Mouse (Mus musculus): ENCODE results near the gene Tenm4. TPM values are rescaled to one million over a fixed set of nuclear protein-coding genes. Genes with fewer than 3 reads are reported as not detected.
A peak's percentile ranks its signal among the peaks of the same experiment; 100 is the strongest.

Tenm4 gene
- polyA plus RNA-seq, 2 experiments = 12.7 to 37.4 TPM

DNA sequence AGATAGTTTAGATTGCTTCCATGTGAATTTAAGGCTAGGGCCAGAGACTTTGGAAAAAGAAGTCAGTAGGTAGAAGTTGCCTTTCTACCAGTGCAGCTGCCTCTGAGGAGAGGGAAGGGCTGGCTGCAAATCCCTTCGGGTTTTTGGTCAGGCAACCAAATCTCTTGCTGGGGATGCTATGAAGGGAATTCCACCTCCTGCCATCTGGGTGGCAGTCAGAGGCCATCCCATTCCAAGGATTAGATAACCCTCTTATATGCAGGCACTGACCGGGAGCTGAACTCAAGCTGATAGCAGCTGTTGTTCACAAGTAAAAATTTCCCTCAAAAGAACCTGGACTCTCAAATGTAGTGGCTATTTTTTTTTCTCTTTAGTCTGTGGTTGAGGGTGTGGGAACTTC is 132.9 kb downstream of the Tenm4 start:
- Histone ChIP-seq H3K9me3 (ENCODE audit: control insufficient read depth, low read length) (no peaks in the 10 kb centered on the region), H3K4me1 (ENCODE audit: control insufficient read depth, insufficient read depth, low read length) (peaks cover 4% of the 10 kb centered on the region; the same call in 1 of the 2 replicates), H3K4me3 (replicated peaks; ENCODE audit: low read length) (no peak overlapping the region), H3K27ac (replicated peaks; ENCODE audit: low read depth, low read length) (no peak overlapping the region), H3K4me2 (replicated peaks; ENCODE audit: low read depth, low read length, severe bottlenecking) (no peak overlapping the region), H3K9ac (ENCODE audit: low read depth, low read length, severe bottlenecking) (no peak overlapping the region), H3K27me3 (ENCODE audit: control insufficient read depth, insufficient read depth, low read length) (no peaks in the 10 kb centered on the region), H3K36me3 (ENCODE audit: control insufficient read depth, insufficient read depth, low read length) (no peaks in the 10 kb centered on the region)
- ATAC-seq (ENCODE audit: low FRiP score, low read depth) = peak; percentile 51; the same call in 1 of the 2 replicates
- no peak for TF ChIP-seq POLR2A (IDR thresholded peaks at IDR 0.05; ENCODE audit: borderline replicate concordance, extremely low read depth, insufficient read depth, insufficient read length)
- 40% methylated on average over 2 of the region's 2 CpGs for WGBS
- DNase-seq (ENCODE audit: low spot score) = peak; percentile 57

DNA sequence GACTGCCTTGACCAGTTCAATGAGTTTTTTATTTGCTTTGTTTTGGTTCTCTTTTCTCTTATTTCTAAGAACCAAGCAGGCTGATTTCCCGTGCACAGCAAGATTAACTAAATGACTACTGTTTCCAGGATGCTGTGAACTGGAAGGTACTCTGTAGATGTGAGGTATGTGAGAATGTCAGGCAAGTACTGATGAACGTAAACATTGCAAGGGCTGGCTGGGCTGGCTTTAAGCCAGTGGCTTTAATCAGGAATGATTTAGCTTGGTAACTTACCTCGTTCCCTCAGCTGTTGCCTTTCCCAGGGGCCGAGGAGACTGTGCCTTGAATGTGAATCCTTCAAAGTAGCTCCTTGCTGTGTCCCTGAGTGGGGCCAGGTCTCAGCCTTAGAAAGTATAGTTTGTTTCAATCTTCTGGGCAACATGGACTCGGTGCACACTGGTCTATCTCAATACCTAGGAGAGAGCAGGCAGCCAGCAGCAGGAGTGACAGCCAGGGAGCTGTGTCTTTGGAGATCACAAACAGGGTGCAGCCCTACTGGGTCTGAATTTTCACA is 134.4 kb downstream of the Tenm4 start:
- no peak overlapping the region for H3K27ac ChIP-seq (replicated peaks; ENCODE audit: low read depth, low read length)
- H3K4me3 ChIP-seq (replicated peaks; ENCODE audit: low read length) = no peak overlapping the region
- H3K9me3 ChIP-seq (ENCODE audit: control insufficient read depth, low read length) = no peaks in the 10 kb centered on the region
- peaks cover 4% of the 10 kb centered on the region; the same call in 1 of the 2 replicates for H3K4me1 ChIP-seq (ENCODE audit: control insufficient read depth, insufficient read depth, low read length)
- no peaks in the 10 kb centered on the region for H3K27me3 ChIP-seq (ENCODE audit: control insufficient read depth, insufficient read depth, low read length)
- ATAC-seq (ENCODE audit: low FRiP score, low read depth) (no peak), DNase-seq (ENCODE audit: low spot score) (peak; percentile 49)
- WGBS = 48% methylated on average over 5 of the region's 5 CpGs
- H3K36me3 ChIP-seq (ENCODE audit: control insufficient read depth, insufficient read depth, low read length) = no peaks in the 10 kb centered on the region
- no peak overlapping the region for H3K4me2 ChIP-seq (replicated peaks; ENCODE audit: low read depth, low read length, severe bottlenecking)
- no peak overlapping the region for H3K9ac ChIP-seq (ENCODE audit: low read depth, low read length, severe bottlenecking)
- no peak for TF ChIP-seq POLR2A (IDR thresholded peaks at IDR 0.05; ENCODE audit: borderline replicate concordance, extremely low read depth, insufficient read depth, insufficient read length)

DNA sequence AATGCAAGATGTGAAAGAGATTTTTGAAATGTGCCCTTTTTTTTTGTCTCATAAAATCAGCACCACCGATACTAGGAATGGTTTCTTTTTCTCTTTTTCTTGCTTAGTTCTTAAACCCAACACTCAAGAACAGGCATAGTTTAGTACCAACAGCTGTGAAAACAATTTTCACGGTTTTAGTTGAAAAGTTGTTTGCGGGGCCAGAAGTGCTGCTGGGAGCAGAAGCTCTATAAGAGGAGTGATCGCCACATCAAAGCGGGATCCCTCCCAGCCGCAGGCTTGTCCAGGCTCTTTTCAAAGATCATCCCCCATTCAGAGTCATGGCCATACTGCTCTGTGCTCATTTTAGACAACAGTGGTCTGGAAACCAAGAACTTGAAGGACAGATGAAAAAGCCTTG is 137.1 kb downstream of the Tenm4 start:
- Histone ChIP-seq H3K4me1 (ENCODE audit: control insufficient read depth, insufficient read depth, low read length) (peaks cover 4% of the 10 kb centered on the region; the same call in 1 of the 2 replicates), H3K9me3 (ENCODE audit: control insufficient read depth, low read length) (no peaks in the 10 kb centered on the region), H3K4me3 (replicated peaks; ENCODE audit: low read length) (no peak overlapping the region), H3K4me2 (replicated peaks; ENCODE audit: low read depth, low read length, severe bottlenecking) (no peak overlapping the region), H3K36me3 (ENCODE audit: control insufficient read depth, insufficient read depth, low read length) (no peaks in the 10 kb centered on the region), H3K9ac (ENCODE audit: low read depth, low read length, severe bottlenecking) (no peak overlapping the region), H3K27ac (replicated peaks; ENCODE audit: low read depth, low read length) (no peak overlapping the region), H3K27me3 (ENCODE audit: control insufficient read depth, insufficient read depth, low read length) (no peaks in the 10 kb centered on the region)
- DNase-seq (ENCODE audit: low spot score) = no peak
- TF ChIP-seq POLR2A (IDR thresholded peaks at IDR 0.05; ENCODE audit: borderline replicate concordance, extremely low read depth, insufficient read depth, insufficient read length) = no peak
- 44% methylated on average over 6 of the region's 6 CpGs for WGBS
- ATAC-seq (ENCODE audit: low FRiP score, low read depth) = no peak

DNA sequence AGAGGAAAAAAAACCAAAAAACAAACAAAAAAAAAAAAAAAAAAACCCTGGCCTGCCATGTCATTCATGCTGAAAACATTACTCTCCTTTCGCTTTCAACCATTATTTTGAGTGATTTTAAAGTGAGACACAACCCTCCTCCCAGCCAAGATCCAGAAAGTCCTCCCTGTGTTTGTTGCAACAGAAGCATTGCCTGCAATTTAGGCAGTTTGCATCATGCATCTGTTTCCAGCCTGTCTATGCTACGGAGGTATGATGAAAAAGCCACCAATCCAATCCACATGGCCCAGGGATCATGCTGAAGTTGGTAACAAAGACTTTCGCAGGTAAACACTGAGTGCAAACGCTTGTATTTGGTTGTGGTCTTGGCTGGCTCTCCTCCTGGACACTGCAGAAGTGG is 158.3 kb downstream of the Tenm4 start:
- WGBS = 90% methylated on average over 4 of the region's 4 CpGs

DNA sequence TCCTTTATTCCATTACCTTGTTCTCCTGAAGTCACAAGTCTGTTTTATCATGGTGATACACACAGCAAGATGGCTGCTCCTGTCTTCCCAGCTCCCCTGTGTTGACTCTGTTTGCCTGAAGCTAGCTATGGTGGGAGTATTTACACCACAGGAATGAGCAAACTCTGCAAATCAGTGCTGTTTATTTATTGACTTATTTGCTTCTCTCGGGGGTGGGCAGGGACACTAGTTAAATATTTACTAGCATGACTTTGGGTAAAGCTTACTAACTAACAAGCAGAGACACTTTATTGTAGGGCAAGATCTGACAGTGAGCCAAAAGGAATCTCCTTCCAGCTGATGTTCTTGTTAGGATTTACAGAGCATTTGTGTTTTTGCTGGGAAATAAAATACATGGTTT is 160.1 kb downstream of the Tenm4 start:
- no peak for TF ChIP-seq POLR2A (IDR thresholded peaks at IDR 0.05; ENCODE audit: borderline replicate concordance, extremely low read depth, insufficient read depth, insufficient read length)
- no peak for ATAC-seq (ENCODE audit: low FRiP score, low read depth)
- 53% methylated on average over 1 of the region's 1 CpGs for WGBS

More for the DNA sequence above, 158.3 kb downstream of the Tenm4 start:
- Histone ChIP-seq H3K9me3 (ENCODE audit: control insufficient read depth, low read length) (peaks cover 3% of the 10 kb centered on the region; the same call in 1 of the 2 replicates), H3K27ac (replicated peaks; ENCODE audit: low read depth, low read length) (no peak overlapping the region), H3K36me3 (ENCODE audit: control insufficient read depth, insufficient read depth, low read length) (no peaks in the 10 kb centered on the region), H3K4me3 (replicated peaks; ENCODE audit: low read length) (no peak overlapping the region), H3K9ac (ENCODE audit: low read depth, low read length, severe bottlenecking) (no peak overlapping the region), H3K4me2 (replicated peaks; ENCODE audit: low read depth, low read length, severe bottlenecking) (no peak overlapping the region), H3K4me1 (ENCODE audit: control insufficient read depth, insufficient read depth, low read length) (no peaks in the 10 kb centered on the region), H3K27me3 (ENCODE audit: control insufficient read depth, insufficient read depth, low read length) (no peaks in the 10 kb centered on the region)
- no peak for TF ChIP-seq POLR2A (IDR thresholded peaks at IDR 0.05; ENCODE audit: borderline replicate concordance, extremely low read depth, insufficient read depth, insufficient read length)
- DNase-seq (ENCODE audit: low spot score) (no peak), ATAC-seq (ENCODE audit: low FRiP score, low read depth) (no peak)

More for the DNA sequence above, 160.1 kb downstream of the Tenm4 start:
- no peaks in the 10 kb centered on the region for H3K27me3 ChIP-seq (ENCODE audit: control insufficient read depth, insufficient read depth, low read length)
- H3K4me3 ChIP-seq (replicated peaks; ENCODE audit: low read length) = no peak overlapping the region
- no peak overlapping the region for H3K4me2 ChIP-seq (replicated peaks; ENCODE audit: low read depth, low read length, severe bottlenecking)
- DNase-seq (ENCODE audit: low spot score) = no peak
- no peaks in the 10 kb centered on the region for H3K9me3 ChIP-seq (ENCODE audit: control insufficient read depth, low read length)
- H3K4me1 ChIP-seq (ENCODE audit: control insufficient read depth, insufficient read depth, low read length) = no peaks in the 10 kb centered on the region
- no peak overlapping the region for H3K9ac ChIP-seq (ENCODE audit: low read depth, low read length, severe bottlenecking)
- no peak overlapping the region for H3K27ac ChIP-seq (replicated peaks; ENCODE audit: low read depth, low read length)
- no peaks in the 10 kb centered on the region for H3K36me3 ChIP-seq (ENCODE audit: control insufficient read depth, insufficient read depth, low read length)

Data from limb, embryonic 14.5 days (tissue).